Mouse (Mus musculus) forebrain, postnatal 0 days (tissue): Measurements from ENCODE around the gene Scarf2. TPM values are rescaled to one million over a fixed set of nuclear protein-coding genes. Genes with fewer than 3 reads are reported as not detected.

Source experiments
- ATAC-seq: fragments of 200-750 bp; cut with Nextera tagmentation; 2 replicates; pipeline ENCODE4 v1.8.0; 2017; ENCODE audit warnings: mild to moderate bottlenecking, moderate library complexity
- DNase-seq: peaks from one replicate; pipeline ENCODE4 v3.0.0-alpha.2; 2015
- H3K27ac ChIP-seq: fragments of 300-500 bp; sonication (generic); 2 replicates; pipeline ENCODE4 v1.5.1; 2014; ENCODE audit warnings: low read depth, mild to moderate bottlenecking, antibody characterized with exemption, low read length, moderate library complexity, mixed read lengths
- H3K27me3 ChIP-seq: fragments of 300-500 bp; sonication (generic); 2 replicates; pipeline ENCODE4 v1.6.1; 2014; ENCODE audit warnings: mild to moderate bottlenecking, low read length, mixed read lengths; ENCODE audit not compliant: insufficient read depth
- H3K36me3 ChIP-seq: fragments of 300-500 bp; sonication (generic); 2 replicates; pipeline ENCODE4 v1.6.1; 2014; ENCODE audit warnings: mild to moderate bottlenecking, moderate library complexity; ENCODE audit not compliant: insufficient read depth
- H3K4me1 ChIP-seq: fragments of 300-500 bp; sonication (generic); 2 replicates; pipeline ENCODE4 v1.6.1; 2014; ENCODE audit warnings: antibody characterized with exemption; ENCODE audit not compliant: insufficient read depth
- H3K4me2 ChIP-seq: fragments of 300-500 bp; sonication (generic); 2 replicates; pipeline ENCODE4 v1.6.1; 2014; ENCODE audit warnings: low read depth, mild to moderate bottlenecking, moderate library complexity
- H3K4me3 ChIP-seq: fragments of 300-500 bp; sonication (generic); 2 replicates; pipeline ENCODE4 v1.5.1; 2014; ENCODE audit warnings: low read depth, low read length, mixed read lengths
- H3K9ac ChIP-seq: fragments of 300-500 bp; sonication (generic); 2 replicates; pipeline ENCODE4 v1.6.1; 2014; ENCODE audit warnings: mild to moderate bottlenecking
- H3K9me3 ChIP-seq: fragments of 300-500 bp; sonication (generic); 2 replicates; pipeline ENCODE4 v1.6.1; 2016; ENCODE audit warnings: low read length
- CTCF ChIP-seq: sonication (generic); IDR thresholded peaks from 2 replicates; pipeline ENCODE4 v1.5.1; 2016; ENCODE audit warnings: antibody characterized with exemption, control low read depth, low read depth
- WGBS: fragments of 180-500 bp; shearing (Covaris S2); extraction: QIAGEN DNeasy Blood & Tissue Kit; methylation state at CpG from one replicate; pipeline ENCODE4 v1.1.7; 2014; 5-methylcytosine and 5-hydroxymethylcytosine counted together
- polyA plus RNA-seq: library from polyadenylated mRNA; unstranded; fragments of >200 nt; fragmentation: Nextera tagmentation; extraction: Ambion mirVana; gene quantifications from 2 replicates; pipeline ENCODE4 v1.2.1, GENCODE M21; 2015
- total RNA-seq: library from RNA; depleted of rRNA; stranded (reverse); fragments of >200 nt; gene quantifications from 2 replicates; pipeline ENCODE4 v1.2.3, GENCODE M21; 2014; rRNA removed

The Scarf2 gene
- total RNA-seq (6.2 and 10.6 TPM in 2 replicates), polyA plus RNA-seq (1.9 and 2.1 TPM in 2 replicates)

- H3K27ac ChIP-seq = no peak within 1 kb of the TSS
- TF ChIP-seq CTCF = no peak
- peak within 1 kb of the TSS; percentile 41 for H3K4me3 ChIP-seq
- ATAC-seq = peak; percentile 30; the same call in 1 of the 2 replicates
- H3K9ac ChIP-seq = peak within 1 kb of the TSS; percentile 47
- H3K36me3 ChIP-seq = peaks cover 12% of the 10 kb centered on the region
- DNase-seq = no peak
- H3K4me1 ChIP-seq = 0 out of 2 replicates have a peak, but pooled peaks cover 3% of the 10 kb centered on the region
- peaks cover 44% of the 10 kb centered on the region for H3K27me3 ChIP-seq
- no peaks in the 10 kb centered on the region for H3K9me3 ChIP-seq
- H3K4me2 ChIP-seq = peak within 1 kb of the TSS; percentile 90
- WGBS = 2% methylated on average over 49 of the region's 81 CpGs
Measured at GRCm38 (mm10) chr16:17796971-17797811, at the start of gene Scarf2. Scarf2 (plus strand) TSS chr16:17797282.

- Histone ChIP-seq H3K4me1 (no peaks in the 10 kb centered on the region), H3K9me3 (no peaks in the 10 kb centered on the region), H3K27me3 (no peaks in the 10 kb centered on the region), H3K36me3 (no peaks in the 10 kb centered on the region), H3K4me2 (no peak overlapping the region), H3K27ac (no peak overlapping the region), H3K4me3 (no peak overlapping the region), H3K9ac (no peak overlapping the region)
- ATAC-seq = no peak
- no peak for TF ChIP-seq CTCF
- 26% methylated on average over 3 of the region's 3 CpGs for WGBS
- no peak for DNase-seq
Measured at GRCm38 (mm10) chr16:17753001-17753400, 44.1 kb upstream of the Scarf2 start.

- Histone ChIP-seq H3K9ac (no peak overlapping the region), H3K4me3 (no peak overlapping the region), H3K4me2 (no peak overlapping the region), H3K9me3 (no peaks in the 10 kb centered on the region), H3K27me3 (no peaks in the 10 kb centered on the region), H3K4me1 (0 out of 2 replicates have a peak, but pooled peaks cover under 1% of the 10 kb centered on the region), H3K36me3 (no peaks in the 10 kb centered on the region), H3K27ac (no peak overlapping the region)
- TF ChIP-seq CTCF = no peak
- ATAC-seq (no peak), DNase-seq (no peak)
- 31% methylated on average over 1 of the region's 1 CpGs for WGBS
Measured at GRCm38 (mm10) chr16:17753686-17754085, 43.4 kb upstream of the Scarf2 start.

- no peak overlapping the region for H3K4me2 ChIP-seq
- H3K4me3 ChIP-seq = no peak overlapping the region
- no peak overlapping the region for H3K9ac ChIP-seq
- WGBS = 93% methylated on average over 1 of the region's 1 CpGs
- H3K4me1 ChIP-seq = peaks cover 10% of the 10 kb centered on the region
- DNase-seq (no peak), ATAC-seq (no peak)
- H3K27me3 ChIP-seq = no peaks in the 10 kb centered on the region
- no peak for TF ChIP-seq CTCF
- no peaks in the 10 kb centered on the region for H3K36me3 ChIP-seq
- H3K9me3 ChIP-seq = no peaks in the 10 kb centered on the region
- no peak overlapping the region for H3K27ac ChIP-seq
Measured at GRCm38 (mm10) chr16:17757756-17758155, 39.3 kb upstream of the Scarf2 start.

GRCm38 (mm10) chr16:17758902-17759301 is 38.2 kb upstream of the Scarf2 start:
- Histone ChIP-seq H3K27ac (peak overlapping the region; percentile 82), H3K9me3 (no peaks in the 10 kb centered on the region), H3K9ac (peak overlapping the region; percentile 83), H3K36me3 (no peaks in the 10 kb centered on the region), H3K4me3 (peak overlapping the region; percentile 81), H3K4me1 (peaks cover 13% of the 10 kb centered on the region), H3K27me3 (no peaks in the 10 kb centered on the region), H3K4me2 (peak overlapping the region; percentile 85)
- DNase-seq = no peak
- TF ChIP-seq CTCF = no peak
- ATAC-seq = peak; percentile 16; the same call in 1 of the 2 replicates
- WGBS = 54% methylated on average over 9 of the region's 9 CpGs

- Histone ChIP-seq H3K9ac (peak within 1 kb of the TSS; percentile 83), H3K9me3 (no peaks in the 10 kb centered on the region), H3K4me1 (peaks cover 13% of the 10 kb centered on the region), H3K27ac (peak within 1 kb of the TSS; percentile 82), H3K4me2 (peak within 1 kb of the TSS; percentile 85), H3K27me3 (no peaks in the 10 kb centered on the region), H3K4me3 (peak within 1 kb of the TSS; percentile 81), H3K36me3 (no peaks in the 10 kb centered on the region)
- DNase-seq = peak; percentile 95
- WGBS = under 1% methylated on average over 26 of the region's 28 CpGs
- 0 out of 2 replicates have a peak, but pooled peaks have one; percentile 10 for TF ChIP-seq CTCF
- ATAC-seq = peak; percentile 95
Measured at GRCm38 (mm10) chr16:17759344-17759773, 37.7 kb upstream of the Scarf2 start, which contains the start of gene Klhl22. Klhl22 (plus strand) TSS chr16:17759618.

GRCm38 (mm10) chr16:17759813-17760321 is 37.2 kb upstream of the Scarf2 start:
- Histone ChIP-seq H3K36me3 (no peaks in the 10 kb centered on the region), H3K27ac (peak overlapping the region; percentile 82), H3K4me2 (peak overlapping the region; percentile 85), H3K9me3 (no peaks in the 10 kb centered on the region), H3K27me3 (no peaks in the 10 kb centered on the region), H3K9ac (peak overlapping the region; percentile 83), H3K4me3 (peak overlapping the region; percentile 81), H3K4me1 (peaks cover 13% of the 10 kb centered on the region)
- ATAC-seq (peak; percentile 58), DNase-seq (peak; percentile 60)
- TF ChIP-seq CTCF = no peak
- WGBS = 3% methylated on average over 46 of the region's 54 CpGs
